Mouse (Mus musculus): ENCODE measurements around the gene Gm49320. TPM values are rescaled to one million over a fixed set of nuclear protein-coding genes. Genes with fewer than 3 reads are reported as not detected.

The Gm49320 gene
- total and polyA plus RNA-seq, 2 experiments from 2014 or later, result 0.11 to 0.85 TPM

DNA sequence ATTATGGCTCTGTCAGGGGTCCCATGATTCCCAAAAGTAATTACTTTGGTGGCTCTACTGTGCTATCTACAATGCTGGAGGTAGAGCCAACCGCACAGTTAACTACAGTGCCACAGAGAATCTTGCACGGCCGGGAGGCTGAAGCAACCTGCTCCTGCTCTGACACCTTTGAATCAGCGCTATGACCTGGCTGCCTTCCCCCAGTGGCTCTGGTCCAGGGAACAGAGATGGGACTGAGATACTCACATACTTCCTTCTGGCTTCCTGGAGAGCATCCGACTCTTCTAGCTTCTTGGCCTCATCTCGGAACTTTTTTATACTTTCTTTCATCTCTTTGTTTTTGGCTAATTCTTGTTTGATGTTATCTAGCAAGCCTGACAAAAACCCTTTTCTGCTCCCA is 30.9 kb downstream of the Gm49320 start:
- 94% methylated on average over 6 of the region's 6 CpGs for WGBS
- Histone ChIP-seq H3K27me3 (ENCODE audit: insufficient read depth, low read length) (no peaks in the 10 kb centered on the region), H3K27ac (ENCODE audit: low read depth, low read length) (no peak overlapping the region), H3K4me2 (ENCODE audit: low read depth, low read length, poor library complexity, severe bottlenecking) (no peak overlapping the region), H3K4me3 (ENCODE audit: low read depth, low read length) (no peak overlapping the region), H3K9me3 (ENCODE audit: low read length) (no peaks in the 10 kb centered on the region), H3K4me1 (ENCODE audit: insufficient read depth, low read length) (no peaks in the 10 kb centered on the region; the same call in 1 of the 2 replicates), H3K36me3 (ENCODE audit: insufficient read depth, low read length) (peaks cover 61% of the 10 kb centered on the region), H3K9ac (replicated peaks; ENCODE audit: low read length, poor library complexity, severe bottlenecking) (no peak overlapping the region)
- TF ChIP-seq CTCF (IDR thresholded peaks at IDR 0.05), result no peak
- DNase-seq (ENCODE audit: low spot score), result no peak
- ATAC-seq (ENCODE audit: low FRiP score), result no peak

DNA sequence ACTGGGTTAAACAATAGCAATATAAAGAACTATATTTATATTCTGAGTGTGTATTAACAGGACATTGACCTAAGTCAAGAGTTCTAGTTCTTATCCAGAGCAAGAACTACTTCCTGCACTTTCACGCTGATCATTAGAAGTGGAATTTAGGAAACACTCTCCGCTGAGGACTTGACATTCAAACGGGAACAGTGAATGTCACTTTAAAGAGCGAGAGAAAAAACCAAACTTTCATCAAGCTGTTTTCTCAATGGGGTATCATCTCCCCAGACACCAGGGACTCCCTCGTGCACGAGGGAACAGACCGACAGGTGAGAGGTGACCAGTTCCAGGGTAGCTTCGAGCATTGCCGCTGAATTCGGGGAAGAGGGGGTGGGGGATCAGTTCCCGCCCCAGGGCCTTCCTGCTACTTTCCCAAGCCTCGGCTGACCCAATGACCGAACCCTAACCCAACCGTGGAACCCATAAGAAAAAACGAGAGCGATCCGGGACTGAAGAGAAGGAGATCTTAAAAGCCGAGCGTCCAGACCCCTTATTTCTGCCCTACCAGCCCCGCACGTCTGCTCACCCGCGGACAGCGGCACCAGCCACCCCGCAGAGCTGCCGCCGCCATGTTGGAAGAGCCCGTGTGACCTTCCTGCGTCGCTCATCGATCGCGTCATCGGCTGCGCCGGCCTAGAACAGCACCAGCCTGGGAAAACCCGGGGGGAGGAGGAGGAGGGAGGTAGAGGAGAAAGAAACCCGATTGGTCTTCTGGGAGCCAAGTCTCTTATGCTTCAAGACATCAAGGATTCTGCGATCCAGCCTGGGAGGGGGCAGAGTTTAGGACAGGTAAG is 36.8 kb downstream of the Gm49320 start, which contains the start of gene Timm44:
Gene Timm44 (minus strand): TSS at position 639 of the 836 bp plus-strand sequence.
- Histone ChIP-seq H3K9ac (replicated peaks; ENCODE audit: low read length, poor library complexity, severe bottlenecking) (peak within 1 kb of the TSS; percentile 75), H3K36me3 (ENCODE audit: insufficient read depth, low read length) (0 out of 2 replicates have a peak, but pooled peaks cover 9% of the 10 kb centered on the region), H3K4me1 (ENCODE audit: insufficient read depth, low read length) (peaks cover 6% of the 10 kb centered on the region), H3K4me2 (ENCODE audit: low read depth, low read length, poor library complexity, severe bottlenecking) (peak within 1 kb of the TSS; percentile 77), H3K9me3 (ENCODE audit: low read length) (no peaks in the 10 kb centered on the region), H3K27me3 (ENCODE audit: insufficient read depth, low read length) (no peaks in the 10 kb centered on the region), H3K27ac (ENCODE audit: low read depth, low read length) (peak within 1 kb of the TSS; percentile 82), H3K4me3 (ENCODE audit: low read depth, low read length) (peak within 1 kb of the TSS; percentile 76)
- DNase-seq (ENCODE audit: low spot score) (peak; percentile 98), ATAC-seq (ENCODE audit: low FRiP score) (peak; percentile 98)
- WGBS, result under 1% methylated on average over 39 of the region's 39 CpGs
- no peak for TF ChIP-seq CTCF (IDR thresholded peaks at IDR 0.05)

DNA sequence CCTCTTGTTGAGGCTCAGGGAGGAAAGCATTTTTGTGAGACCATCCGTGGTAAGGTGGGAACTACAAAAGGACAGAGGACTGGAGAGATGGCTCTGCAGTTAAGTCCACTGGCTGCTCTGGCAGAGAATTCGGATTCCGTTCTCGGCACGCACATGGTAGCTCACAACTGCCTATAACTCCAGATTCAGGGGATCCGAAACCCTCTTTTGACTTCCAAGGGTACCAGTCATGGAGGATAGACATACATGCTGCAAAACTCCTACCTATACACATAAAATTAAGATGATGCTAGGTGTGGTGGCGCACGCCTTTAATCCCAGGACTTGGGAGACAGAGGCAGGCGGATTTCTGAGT is 37.4 kb downstream of the Gm49320 start:
- H3K4me1 ChIP-seq (ENCODE audit: insufficient read depth, low read length), result peaks cover 6% of the 10 kb centered on the region
- WGBS, result 21% methylated on average over 9 of the region's 9 CpGs
- no peaks in the 10 kb centered on the region for H3K9me3 ChIP-seq (ENCODE audit: low read length)
- peak overlapping the region; percentile 82 for H3K27ac ChIP-seq (ENCODE audit: low read depth, low read length)
- H3K9ac ChIP-seq (replicated peaks; ENCODE audit: low read length, poor library complexity, severe bottlenecking), result peak overlapping the region; percentile 75
- H3K4me3 ChIP-seq (ENCODE audit: low read depth, low read length), result peak overlapping the region; percentile 76
- DNase-seq (ENCODE audit: low spot score) (no peak), ATAC-seq (ENCODE audit: low FRiP score) (peak; percentile 57)
- TF ChIP-seq CTCF (IDR thresholded peaks at IDR 0.05), result no peak
- H3K4me2 ChIP-seq (ENCODE audit: low read depth, low read length, poor library complexity, severe bottlenecking), result peak overlapping the region; percentile 77
- H3K27me3 ChIP-seq (ENCODE audit: insufficient read depth, low read length), result no peaks in the 10 kb centered on the region
- H3K36me3 ChIP-seq (ENCODE audit: insufficient read depth, low read length), result 0 out of 2 replicates have a peak, but pooled peaks cover 6% of the 10 kb centered on the region

DNA sequence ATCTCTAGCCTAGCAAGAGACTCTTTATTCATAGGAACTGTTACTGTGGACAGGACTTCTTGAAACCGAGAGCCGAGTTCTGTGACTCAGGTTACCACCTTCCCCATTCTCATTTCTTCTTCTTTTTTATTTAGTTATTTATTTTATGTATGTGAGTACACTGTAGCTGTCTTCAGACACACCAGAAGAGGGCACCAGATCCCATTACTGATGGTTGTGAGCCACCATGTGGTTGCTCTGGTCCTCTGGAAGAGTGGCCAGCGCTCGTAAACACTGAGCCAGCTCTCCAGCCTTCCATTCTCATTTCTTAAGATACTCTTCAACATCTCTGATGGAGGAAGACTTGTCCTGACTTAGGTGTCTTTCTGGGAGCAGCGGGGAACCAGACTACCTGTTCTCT is 54.1 kb downstream of the Gm49320 start:
- Histone ChIP-seq H3K27me3 (ENCODE audit: insufficient read depth, low read length) (no peaks in the 10 kb centered on the region), H3K9me3 (ENCODE audit: low read length) (no peaks in the 10 kb centered on the region), H3K4me3 (ENCODE audit: low read depth, low read length) (no peak overlapping the region), H3K4me2 (ENCODE audit: low read depth, low read length, poor library complexity, severe bottlenecking) (no peak overlapping the region), H3K9ac (replicated peaks; ENCODE audit: low read length, poor library complexity, severe bottlenecking) (no peak overlapping the region), H3K27ac (ENCODE audit: low read depth, low read length) (no peak overlapping the region), H3K36me3 (ENCODE audit: insufficient read depth, low read length) (peaks cover 30% of the 10 kb centered on the region), H3K4me1 (ENCODE audit: insufficient read depth, low read length) (no peaks in the 10 kb centered on the region)
- no peak for ATAC-seq (ENCODE audit: low FRiP score)
- WGBS, result 91% methylated on average over 5 of the region's 5 CpGs
- DNase-seq (ENCODE audit: low spot score), result no peak
- peak; percentile 54 for TF ChIP-seq CTCF (IDR thresholded peaks at IDR 0.05)

DNA sequence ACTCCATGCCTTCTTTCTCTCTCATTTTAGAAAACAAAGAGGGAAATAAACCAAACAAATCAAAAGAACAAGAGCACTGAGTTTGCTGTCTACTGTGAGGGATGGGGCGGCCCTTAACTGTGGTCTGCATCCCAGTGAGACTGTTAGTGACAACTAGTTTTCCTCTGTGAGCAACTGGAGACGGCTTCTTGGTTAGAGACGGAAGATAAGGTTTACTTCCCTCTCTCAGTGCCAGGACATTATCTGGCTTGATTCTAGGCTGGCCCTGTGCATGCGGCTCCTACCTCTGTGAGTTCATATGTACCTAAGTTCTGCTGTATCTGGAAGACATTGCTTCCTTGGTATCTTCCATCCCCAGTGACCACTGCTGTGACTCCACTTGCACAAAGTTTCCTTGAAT is 59.2 kb downstream of the Gm49320 start:
- Histone ChIP-seq H3K4me2 (ENCODE audit: low read depth, low read length, poor library complexity, severe bottlenecking) (no peak overlapping the region), H3K36me3 (ENCODE audit: insufficient read depth, low read length) (peaks cover 54% of the 10 kb centered on the region), H3K4me1 (ENCODE audit: insufficient read depth, low read length) (no peaks in the 10 kb centered on the region), H3K9me3 (ENCODE audit: low read length) (no peaks in the 10 kb centered on the region), H3K27ac (ENCODE audit: low read depth, low read length) (no peak overlapping the region), H3K9ac (replicated peaks; ENCODE audit: low read length, poor library complexity, severe bottlenecking) (no peak overlapping the region), H3K4me3 (ENCODE audit: low read depth, low read length) (no peak overlapping the region), H3K27me3 (ENCODE audit: insufficient read depth, low read length) (no peaks in the 10 kb centered on the region)
- ATAC-seq (ENCODE audit: low FRiP score) (no peak), DNase-seq (ENCODE audit: low spot score) (no peak)
- TF ChIP-seq CTCF (IDR thresholded peaks at IDR 0.05), result no peak
- 94% methylated on average over 4 of the region's 4 CpGs for WGBS

Other genes with a start within 250 kb of the Gm49320 start
- 0.55 TPM in 1 of 2 replicates, not detected in the other for gene Cd209f, start 133.0 kb upstream of the Gm49320 start, total RNA-seq (2014; rRNA removed)
- 0.49 and 0.90 TPM in 2 replicates for gene Cd209f, start 133.0 kb upstream of the Gm49320 start, polyA plus RNA-seq (2015; fragmentation: Nextera tagmentation; extraction: Ambion mirVana)
- not detected in 2 replicates for gene Cd209g, start 104.8 kb upstream of the Gm49320 start, total RNA-seq (2014; rRNA removed)
- not detected in 2 replicates for gene Cd209g, start 104.8 kb upstream of the Gm49320 start, polyA plus RNA-seq (2015; fragmentation: Nextera tagmentation; extraction: Ambion mirVana)
- 229 and 238 TPM in 2 replicates for gene Evi5l, start 72.3 kb upstream of the Gm49320 start, total RNA-seq (2014; rRNA removed)
- 108 and 111 TPM in 2 replicates for gene Evi5l, start 72.3 kb upstream of the Gm49320 start, polyA plus RNA-seq (2015; fragmentation: Nextera tagmentation; extraction: Ambion mirVana)
- 17.9 and 19.4 TPM in 2 replicates for gene Prr36, start 21.4 kb upstream of the Gm49320 start, total RNA-seq (2014; rRNA removed)
- 28.1 and 33.1 TPM in 2 replicates for gene Prr36, start 21.4 kb upstream of the Gm49320 start, polyA plus RNA-seq (2015; fragmentation: Nextera tagmentation; extraction: Ambion mirVana)
- not detected in 2 replicates for gene Lrrc8e, start 12.0 kb upstream of the Gm49320 start, total RNA-seq (2014; rRNA removed)
- 0.12 TPM in 1 of 2 replicates, not detected in the other for gene Lrrc8e, start 12.0 kb upstream of the Gm49320 start, polyA plus RNA-seq (2015; fragmentation: Nextera tagmentation; extraction: Ambion mirVana)
- gene Map2k7, start 125 bp upstream of the Gm49320 start, total RNA-seq (2014; rRNA removed), result 32.8 and 42.3 TPM in 2 replicates
- gene Map2k7, start 125 bp upstream of the Gm49320 start, polyA plus RNA-seq (2015; fragmentation: Nextera tagmentation; extraction: Ambion mirVana), result 29.3 and 29.4 TPM in 2 replicates
- 8.2 and 15.3 TPM in 2 replicates for gene Tgfbr3l, start 9.3 kb downstream of the Gm49320 start, total RNA-seq (2014; rRNA removed)
- 3.5 and 5.1 TPM in 2 replicates for gene Tgfbr3l, start 9.3 kb downstream of the Gm49320 start, polyA plus RNA-seq (2015; fragmentation: Nextera tagmentation; extraction: Ambion mirVana)
- 60.4 and 74.3 TPM in 2 replicates for gene Snapc2, start 14.2 kb downstream of the Gm49320 start, total RNA-seq (2014; rRNA removed)
- gene Snapc2, start 14.2 kb downstream of the Gm49320 start, polyA plus RNA-seq (2015; fragmentation: Nextera tagmentation; extraction: Ambion mirVana), result 64.8 and 68.1 TPM in 2 replicates
- 78.5 and 91.4 TPM in 2 replicates for gene Ctxn1, start 20.4 kb downstream of the Gm49320 start, total RNA-seq (2014; rRNA removed)
- gene Ctxn1, start 20.4 kb downstream of the Gm49320 start, polyA plus RNA-seq (2015; fragmentation: Nextera tagmentation; extraction: Ambion mirVana), result 250 and 259 TPM in 2 replicates
- gene Timm44, start 37.0 kb downstream of the Gm49320 start, total RNA-seq (2014; rRNA removed), result 58.0 and 58.5 TPM in 2 replicates
- 50.5 and 52.7 TPM in 2 replicates for gene Timm44, start 37.0 kb downstream of the Gm49320 start, polyA plus RNA-seq (2015; fragmentation: Nextera tagmentation; extraction: Ambion mirVana)
- gene Ccl25, start 86.3 kb downstream of the Gm49320 start, total RNA-seq (2014; rRNA removed), result 4.9 and 13.0 TPM in 2 replicates
- 14.7 and 16.3 TPM in 2 replicates for gene Ccl25, start 86.3 kb downstream of the Gm49320 start, polyA plus RNA-seq (2015; fragmentation: Nextera tagmentation; extraction: Ambion mirVana)
- gene Elavl1, start 86.5 kb downstream of the Gm49320 start, total RNA-seq (2014; rRNA removed), result 70.6 and 73.3 TPM in 2 replicates
- gene Elavl1, start 86.5 kb downstream of the Gm49320 start, polyA plus RNA-seq (2015; fragmentation: Nextera tagmentation; extraction: Ambion mirVana), result 50.0 and 54.3 TPM in 2 replicates

Data from midbrain, postnatal 0 days (tissue).